Mouse (Mus musculus) forebrain, embryonic 14.5 days (tissue): ENCODE results near the gene 5430403G16Rik. TPM values are rescaled to one million over a fixed set of nuclear protein-coding genes. Genes with fewer than 3 reads are reported as not detected.
"Not testable (repeated sequence)": the region's sequence is repeated elsewhere in the genome, so short reads cannot be mapped to it uniquely, and the experiment has no call there.

ENCODE experiments used
- ATAC-seq: fragments of 200-750 bp; cut with Nextera tagmentation; 2 replicates; pipeline ENCODE4 v1.8.0; 2017; ENCODE audit warnings: mild to moderate bottlenecking, moderate library complexity
- DNase-seq: peaks from one replicate; pipeline ENCODE4 v3.0.0-alpha.2; 2015; ENCODE audit warnings: low spot score
- H3K27ac ChIP-seq: fragments of 300-500 bp; sonication (generic); 2 replicates; pipeline ENCODE4 v1.5.1; 2014; ENCODE audit warnings: low read depth, mild to moderate bottlenecking, control low read depth, low read length, moderate library complexity
- H3K27me3 ChIP-seq: fragments of 300-500 bp; sonication (generic); replicated peaks from 2 replicates; pipeline ENCODE4 v1.6.1; 2014; ENCODE audit warnings: low read length, control low read depth, mixed read lengths; ENCODE audit not compliant: control insufficient read depth, insufficient read depth
- H3K36me3 ChIP-seq: fragments of 300-500 bp; sonication (generic); 2 replicates; pipeline ENCODE4 v1.6.1; 2014; ENCODE audit warnings: low read length, control low read depth; ENCODE audit not compliant: control insufficient read depth, insufficient read depth
- H3K4me1 ChIP-seq: fragments of 300-500 bp; sonication (generic); 2 replicates; pipeline ENCODE4 v1.6.1; 2014; ENCODE audit warnings: antibody characterized with exemption, low read length, control low read depth; ENCODE audit not compliant: control insufficient read depth, insufficient read depth
- H3K4me2 ChIP-seq: fragments of 300-500 bp; sonication (generic); 2 replicates; pipeline ENCODE4 v1.6.1; 2014; ENCODE audit warnings: mild to moderate bottlenecking, control low read depth, low read length
- H3K4me3 ChIP-seq: fragments of 300-500 bp; sonication (generic); 2 replicates; pipeline ENCODE4 v1.5.1; 2014; ENCODE audit warnings: low read depth, low read length, control low read depth
- H3K9ac ChIP-seq: fragments of 300-500 bp; sonication (generic); 2 replicates; pipeline ENCODE4 v1.6.1; 2014; ENCODE audit warnings: mild to moderate bottlenecking, low read length, control low read depth, moderate library complexity
- H3K9me3 ChIP-seq: fragments of 300-500 bp; sonication (generic); replicated peaks from 2 replicates; pipeline ENCODE4 v1.6.1; 2016; ENCODE audit warnings: low read length, control low read depth, mixed read lengths; ENCODE audit not compliant: control insufficient read depth
- whole genome bisulfite sequencing: fragments of 180-500 bp; shearing (Covaris S2); extraction: QIAGEN DNeasy Blood & Tissue Kit; methylation state at CpG from one replicate; pipeline ENCODE4 v1.1.7; 2014; 5-methylcytosine and 5-hydroxymethylcytosine counted together
- polyA plus RNA-seq: library from polyadenylated mRNA; unstranded; fragments of >200 nt; fragmentation: Nextera tagmentation; extraction: Ambion mirVana; gene quantifications from 2 replicates; pipeline ENCODE4 v1.2.1, GENCODE M21; 2014

The 5430403G16Rik gene
- polyA plus RNA-seq: 1.2 and 1.4 TPM in 2 replicates

DNA sequence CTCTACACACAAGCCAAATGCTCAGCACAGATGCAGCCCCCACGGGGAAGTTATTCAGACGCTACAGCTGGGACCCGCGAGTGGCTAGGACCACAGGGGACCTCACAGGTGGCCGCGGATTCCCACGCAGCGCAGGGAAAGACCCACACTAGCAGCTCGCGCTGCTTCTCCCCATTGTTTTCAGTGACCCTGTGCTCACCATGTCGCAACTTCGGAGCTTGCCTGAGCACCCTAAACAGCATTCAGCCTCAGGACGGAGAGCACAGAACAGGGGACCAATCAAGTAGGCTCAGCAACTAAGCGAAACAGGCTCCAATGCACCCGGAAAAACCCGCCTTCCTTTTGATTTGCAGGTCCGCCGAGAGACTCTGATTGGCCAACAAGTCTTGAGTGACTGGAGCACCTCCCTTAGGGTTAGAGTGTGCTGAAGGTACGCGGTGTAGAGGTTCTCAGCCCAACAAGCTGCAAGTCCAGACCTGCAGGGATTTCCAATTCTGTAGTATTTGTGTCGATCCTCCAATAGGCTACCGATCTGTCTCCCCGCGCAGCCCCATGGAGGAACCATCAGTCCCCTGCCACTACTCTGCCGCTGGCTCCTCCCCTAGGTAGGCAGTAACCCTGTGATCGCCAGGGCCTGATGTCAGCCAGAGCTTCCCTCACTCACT lies at the start of gene 5430403G16Rik:
5430403G16Rik (minus strand) TSS at position 505 of the 665 bp plus-strand sequence.
- not testable (repeated sequence) for H3K36me3 ChIP-seq, H3K27me3 ChIP-seq, H3K4me1 ChIP-seq, H3K9me3 ChIP-seq
- peak within 1 kb of the TSS; percentile 27; the same call in 1 of the 2 replicates for H3K27ac ChIP-seq
- H3K9ac ChIP-seq: peak within 1 kb of the TSS; percentile 63
- peak; percentile 93 for DNase-seq
- WGBS: under 1% methylated on average over 26 of the region's 26 CpGs
- H3K4me2 ChIP-seq: peak within 1 kb of the TSS; percentile 65
- ATAC-seq: peak; percentile 99
- peak within 1 kb of the TSS; percentile 46 for H3K4me3 ChIP-seq

DNA sequence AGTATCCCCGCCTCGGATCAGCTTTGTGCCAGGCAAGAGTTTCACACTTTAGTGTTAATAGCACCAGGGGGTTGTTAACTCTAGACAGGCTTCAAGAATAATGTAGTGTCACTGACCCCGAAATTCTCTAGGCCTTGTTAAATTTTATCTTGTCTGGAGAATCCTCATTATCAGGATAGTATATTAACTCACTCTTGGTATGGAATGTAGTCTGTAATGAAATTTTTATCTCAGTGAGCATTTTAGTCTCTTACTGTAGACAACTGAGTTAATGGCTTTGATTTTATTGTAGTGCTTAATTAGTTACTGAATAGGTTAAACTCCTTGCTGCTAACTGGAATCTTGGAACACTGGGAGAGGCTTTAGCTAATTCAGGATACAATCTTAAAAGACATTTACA lies 26.5 kb upstream of the 5430403G16Rik start:
- H3K27me3 ChIP-seq, H3K9me3 ChIP-seq, H3K27ac ChIP-seq, H3K4me1 ChIP-seq, H3K9ac ChIP-seq, DNase-seq, H3K36me3 ChIP-seq, ATAC-seq, H3K4me3 ChIP-seq, H3K4me2 ChIP-seq: not testable (repeated sequence)
- WGBS: 81% methylated on average over 3 of the region's 3 CpGs

DNA sequence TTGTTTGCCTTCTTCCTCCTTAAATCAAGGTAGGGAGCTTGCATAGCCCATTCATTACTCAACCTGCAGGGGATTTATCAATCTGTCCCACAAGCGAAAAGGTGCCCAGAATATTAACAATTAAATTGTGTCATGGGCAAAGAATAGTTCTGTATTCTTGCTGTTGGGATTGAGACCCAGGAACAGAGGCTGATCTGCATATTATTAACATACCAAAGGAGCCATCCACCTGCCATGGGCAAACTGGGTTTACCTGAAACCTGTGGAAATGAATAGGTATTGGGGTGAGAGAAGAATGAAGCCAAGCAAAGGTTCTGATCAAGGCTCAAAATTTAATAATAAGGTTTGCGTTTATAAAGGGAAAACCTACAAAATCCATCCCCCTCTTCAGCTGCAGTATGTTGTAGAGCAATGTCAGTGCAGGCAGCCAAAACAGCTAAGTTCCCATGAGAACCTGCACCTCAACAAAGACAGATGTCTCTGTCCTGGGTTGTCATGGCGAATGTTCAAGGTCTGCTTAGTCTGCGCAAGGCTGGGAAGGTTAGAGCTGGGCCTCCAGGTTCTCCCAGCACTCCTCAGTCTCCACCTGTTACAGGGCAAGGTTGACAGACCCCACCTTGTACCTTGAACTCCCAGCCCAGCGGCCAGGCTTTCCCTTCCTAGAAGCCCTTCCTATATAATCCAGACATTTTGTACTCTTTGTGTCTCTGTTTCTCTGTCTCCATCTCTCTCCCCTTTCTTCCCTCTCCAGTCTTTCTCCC lies 544 bp upstream of the 5430403G16Rik start:
- not testable (repeated sequence) for H3K27ac ChIP-seq, H3K9me3 ChIP-seq, H3K9ac ChIP-seq, ATAC-seq, H3K4me1 ChIP-seq, H3K27me3 ChIP-seq, H3K36me3 ChIP-seq
- 62% methylated on average over 5 of the region's 5 CpGs for WGBS
- peak; percentile 0 for DNase-seq
- Histone ChIP-seq H3K4me2 (peak overlapping the region; percentile 65), H3K4me3 (peak overlapping the region; percentile 46)

DNA sequence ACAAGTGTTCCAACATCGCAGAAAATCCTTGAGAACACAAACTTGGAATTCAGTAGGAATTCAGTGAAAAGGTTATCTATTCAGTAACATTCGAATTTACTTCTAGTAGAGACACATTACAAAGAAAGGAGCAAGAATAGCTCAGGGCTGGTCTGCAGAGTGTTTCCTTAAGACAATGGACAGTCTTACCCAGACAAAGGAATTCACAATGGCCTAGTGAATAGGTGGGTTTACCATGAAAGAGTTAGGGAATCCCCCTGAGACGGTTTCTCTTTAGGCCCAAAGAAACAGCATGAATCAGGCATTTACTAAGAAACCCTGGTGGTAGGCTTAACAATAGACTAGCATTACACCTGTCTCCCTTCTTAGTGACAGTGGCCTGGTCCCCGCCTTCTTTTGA lies 7.9 kb downstream of the 5430403G16Rik start:
- H3K4me3 ChIP-seq: no peak overlapping the region
- 65% methylated on average over 4 of the region's 4 CpGs for WGBS

More for the DNA sequence above, 7.9 kb downstream of the 5430403G16Rik start:
- no peaks in the 10 kb centered on the region for H3K27me3 ChIP-seq
- ATAC-seq (no peak), DNase-seq (no peak)
- H3K9ac ChIP-seq: no peak overlapping the region
- H3K36me3 ChIP-seq: no peaks in the 10 kb centered on the region
- H3K9me3 ChIP-seq: peaks cover 10% of the 10 kb centered on the region; the same call in 1 of the 2 replicates
- no peak overlapping the region for H3K27ac ChIP-seq
- no peaks in the 10 kb centered on the region for H3K4me1 ChIP-seq
- H3K4me2 ChIP-seq: no peak overlapping the region

Other genes starting within 250 kb of the 5430403G16Rik start
- 6.0 and 6.8 TPM in 2 replicates for gene Crlf2, start 132.0 kb downstream of the 5430403G16Rik start, polyA plus RNA-seq
- gene 4930522L14Rik, start 60.8 kb upstream of the 5430403G16Rik start, polyA plus RNA-seq: 5.9 and 7.0 TPM in 2 replicates
- gene Gm15446, start 232.4 kb upstream of the 5430403G16Rik start, polyA plus RNA-seq: 0.33 and 0.43 TPM in 2 replicates